Comparison of ENCODE assay signal across 15 mouse cellular contexts in genomic region chr13:111896279-111896678, GRCm38 (mm10).
DNase-seq lines count a peak whose midpoint lies in the region; ATAC-seq and TF ChIP-seq lines count a peak whose summit lies in the region.
"Had no signal": no experiment of that assay in that cellular context is flagged by ENCODE, and none has a peak within 500 bp of the region (broad histone marks: within the 10 kb centered on the region; RNA-seq: fewer than 3 reads in every experiment).

No protein-coding gene starts in this region.

- H3K4me1 ChIP-seq in kidney, postnatal 0 days (replicated peaks; ENCODE audit: insufficient read depth, low read length): peaks cover 8% of the 10 kb centered on the region
- H3K4me1 ChIP-seq: embryonic facial prominence, embryonic 15.5 days; forebrain, embryonic 15.5 days had no signal

- no peak for TF ChIP-seq CTCF in kidney, postnatal 0 days (IDR thresholded peaks at IDR 0.05; ENCODE audit: low read depth)

- H3K4me2 ChIP-seq in kidney, postnatal 0 days (ENCODE audit: low read length): no peak overlapping the region
- H3K4me2 ChIP-seq: embryonic facial prominence, embryonic 15.5 days; forebrain, embryonic 15.5 days; hindbrain, embryonic 14.5 days; midbrain, embryonic 12.5 days had no signal

- ATAC-seq in kidney, postnatal 0 days (replicated peaks; ENCODE audit: low FRiP score, low read depth): no peak
- peak; percentile 76 for ATAC-seq in common myeloid progenitor, adult 5-6 weeks (replicated peaks; ENCODE audit: low read depth, poor library complexity, severe bottlenecking)
- peak; percentile 89 for ATAC-seq in megakaryocyte, adult 5-6 weeks (ENCODE audit: poor library complexity, severe bottlenecking)
- ATAC-seq in inflammation-experienced regulatory T-cells, adult 6 months: no peak
- ATAC-seq: forebrain, embryonic 15.5 days had no signal

- DNase-seq in kidney, postnatal 0 days (ENCODE audit: low spot score): peak; percentile 71
- no peak for DNase-seq in kidney, adult 8-10 months
- DNase-seq in MEL-GATA-1-ER (ENCODE audit: extremely low read depth, low read depth): peak; percentile 60
- DNase-seq in thymus, postnatal 4 days: no peak
- DNase-seq in left cerebral cortex, adult 11 months (ENCODE audit: low spot score): no peak
- DNase-seq: cerebellum, adult 9-11 months; gastrocnemius, postnatal 36 days; kidney, postnatal 10 days had no signal

- H3K9me3 ChIP-seq in kidney, postnatal 0 days (replicated peaks; ENCODE audit: low read length): no peaks in the 10 kb centered on the region
- H3K9me3 ChIP-seq: embryonic facial prominence, embryonic 15.5 days; forebrain, embryonic 15.5 days; midbrain, embryonic 12.5 days had no signal

- no peak overlapping the region for H3K4me3 ChIP-seq in kidney, postnatal 0 days (replicated peaks; ENCODE audit: low read depth, low read length)
- H3K4me3 ChIP-seq: embryonic facial prominence, embryonic 15.5 days; forebrain, embryonic 15.5 days; midbrain, embryonic 12.5 days had no signal

- no peaks in the 10 kb centered on the region for H3K27me3 ChIP-seq in kidney, postnatal 0 days (ENCODE audit: insufficient read depth, low read length)
- H3K27me3 ChIP-seq: embryonic facial prominence, embryonic 15.5 days; forebrain, embryonic 15.5 days had no signal

- no peaks in the 10 kb centered on the region for H3K36me3 ChIP-seq in kidney, postnatal 0 days (ENCODE audit: insufficient read depth, low read length)
- H3K36me3 ChIP-seq: embryonic facial prominence, embryonic 15.5 days; forebrain, embryonic 15.5 days; midbrain, embryonic 12.5 days had no signal

- 14% methylated on average over 2 of the region's 2 CpGs for WGBS in kidney, postnatal 0 days

- no peak overlapping the region for H3K27ac ChIP-seq in kidney, postnatal 0 days
- H3K27ac ChIP-seq: embryonic facial prominence, embryonic 15.5 days; forebrain, embryonic 15.5 days; hindbrain, embryonic 14.5 days; midbrain, embryonic 12.5 days had no signal

- no peak overlapping the region for H3K9ac ChIP-seq in kidney, postnatal 0 days (ENCODE audit: low read depth, low read length)
- H3K9ac ChIP-seq: embryonic facial prominence, embryonic 15.5 days; forebrain, embryonic 15.5 days; hindbrain, embryonic 14.5 days; midbrain, embryonic 12.5 days had no signal

Comparison
In these comparisons a context has a peak if more than half of its experiments do, and no peak if none do; other contexts are left out.
1. DNase-seq: peak in kidney, postnatal 0 days (single experiment) and MEL-GATA-1-ER (single experiment); none in kidney, adult 8-10 months (0 of 2), thymus, postnatal 4 days (single experiment) and left cerebral cortex, adult 11 months (single experiment).
2. ATAC-seq: peak in common myeloid progenitor, adult 5-6 weeks (single experiment) and megakaryocyte, adult 5-6 weeks (single experiment); none in kidney, postnatal 0 days (single experiment) and inflammation-experienced regulatory T-cells, adult 6 months (single experiment).